Comparison of ENCODE assay signal across 8 mouse cellular contexts in genomic region chr11:20830686-20831505, GRCm38 (mm10). TPM values are rescaled to one million over a fixed set of nuclear protein-coding genes. Genes with fewer than 3 reads are reported as not detected.
DNase-seq lines count a peak whose midpoint lies in the region; ATAC-seq lines count a peak whose summit lies in the region.

Gene Lgalsl (minus strand): TSS chr11:20831056.

- under 1% methylated on average over 95 of the region's 102 CpGs for WGBS in hindbrain, embryonic 13.5 days

- H3K9me3 ChIP-seq in hindbrain, embryonic 13.5 days, result no peaks in the 10 kb centered on the region

- peak; percentile 68 for DNase-seq in R1 (ENCODE audit: low read depth, low spot score)
- peak; percentile 81 to 83 for DNase-seq in cerebellum, postnatal 36 days
- DNase-seq in frontal cortex, postnatal 36 days (ENCODE audit: low spot score in 2 of 2), result peak; percentile 76 to 77
- peak; percentile 76 to 81 for DNase-seq in layer of hippocampus, postnatal 36 days
- peak; percentile 76 for DNase-seq in lung, postnatal 14 days
- DNase-seq in retina, embryonic 14.5 days (ENCODE audit: low spot score), result peak; percentile 67
- DNase-seq in thymus, postnatal 36 days, result peak; percentile 60 to 62

- peak within 1 kb of the TSS; percentile 76 for H3K4me2 ChIP-seq in hindbrain, embryonic 13.5 days

- peaks cover 25% of the 10 kb centered on the region for H3K36me3 ChIP-seq in hindbrain, embryonic 13.5 days

- peak; percentile 91 for ATAC-seq in hindbrain, embryonic 13.5 days (ENCODE audit: low FRiP score)

- peaks cover 26% of the 10 kb centered on the region for H3K4me1 ChIP-seq in hindbrain, embryonic 13.5 days (replicated peaks)

- peak within 1 kb of the TSS; percentile 95 for H3K9ac ChIP-seq in hindbrain, embryonic 13.5 days

- H3K27me3 ChIP-seq in hindbrain, embryonic 13.5 days, result peaks cover 8% of the 10 kb centered on the region; the same call in 1 of the 2 replicates

- H3K27ac ChIP-seq in hindbrain, embryonic 13.5 days, result peak within 1 kb of the TSS; percentile 95

- peak within 1 kb of the TSS; percentile 86 for H3K4me3 ChIP-seq in hindbrain, embryonic 13.5 days

RNA-seq across cellular contexts. Expression of gene Lgalsl, which starts in this region (rescaled TPM):
- polyA plus RNA-seq in hindbrain, embryonic 13.5 days (2015; fragmentation: Nextera tagmentation; extraction: Ambion mirVana), result 51.2 and 53.2 TPM in 2 replicates
- total RNA-seq in layer of hippocampus, postnatal 36 days (2021), result 10 to 100 TPM; 80.7 to 82.0 TPM

Comparison
In these comparisons a context has a peak if more than half of its experiments do, and no peak if none do; other contexts are left out.
1. Peak in every context shown above with its lines: DNase-seq, ATAC-seq, H3K4me3 ChIP-seq and H3K27ac ChIP-seq.